Comparison of ENCODE assay signal across 10 mouse cellular contexts in genomic region chr6:103558894-103559225, GRCm38 (mm10). TPM values are rescaled to one million over a fixed set of nuclear protein-coding genes. Genes with fewer than 3 reads are reported as not detected.
A peak's percentile ranks its signal among the peaks of the same experiment; 100 is the strongest.
DNase-seq lines count a peak whose midpoint lies in the region; ATAC-seq and TF ChIP-seq lines count a peak whose summit lies in the region.
"Had no signal": no experiment of that assay in that cellular context is flagged by ENCODE, and none has a peak within 500 bp of the region (broad histone marks: within the 10 kb centered on the region; RNA-seq: fewer than 3 reads in every experiment).

No protein-coding gene starts in this region.

- no peaks in the 10 kb centered on the region for H3K27me3 ChIP-seq in lung, postnatal 0 days (replicated peaks; ENCODE audit: insufficient read depth, low read length)
- H3K27me3 ChIP-seq: embryonic facial prominence, embryonic 15.5 days had no signal

- H3K36me3 ChIP-seq in lung, postnatal 0 days (ENCODE audit: insufficient read depth, low read length) = no peaks in the 10 kb centered on the region
- H3K36me3 ChIP-seq: embryonic facial prominence, embryonic 15.5 days had no signal

- TF ChIP-seq EP300 in lung, postnatal 0 days (IDR thresholded peaks at IDR 0.05) = no peak

- no peak for TF ChIP-seq CTCF in lung, postnatal 0 days (IDR thresholded peaks at IDR 0.05)
- no peak for TF ChIP-seq CTCF in lung, adult 2 months (IDR thresholded peaks at IDR 0.05; ENCODE audit: insufficient read depth, low read length)

- WGBS in lung, postnatal 0 days = 48% methylated on average over 3 of the region's 3 CpGs
- WGBS in lung, adult 2 months = 48% methylated on average over 3 of the region's 3 CpGs

- H3K27ac ChIP-seq in lung, postnatal 0 days (ENCODE audit: low read length) = no peak overlapping the region
- H3K27ac ChIP-seq: embryonic facial prominence, embryonic 15.5 days; kidney, postnatal 0 days had no signal

- H3K4me1 ChIP-seq in lung, postnatal 0 days (ENCODE audit: insufficient read depth, low read depth, low read length) = no peaks in the 10 kb centered on the region
- H3K4me1 ChIP-seq in lung, adult 2 months (ENCODE audit: control insufficient read depth, insufficient read depth, low read length) = no peaks in the 10 kb centered on the region
- H3K4me1 ChIP-seq: embryonic facial prominence, embryonic 15.5 days had no signal

- DNase-seq in lung, postnatal 0 days (ENCODE audit: low spot score) = peak; percentile 22
- no peak for DNase-seq in lung, adult 2 months
- DNase-seq in cerebellum, adult 9-11 months = peak; percentile 89
- peak; percentile 33 to 38 for DNase-seq in layer of hippocampus, postnatal 36 days
- DNase-seq in right cerebral cortex, postnatal 36 days (ENCODE audit: low spot score in 2 of 2) = peak; percentile 37 to 47
- no peak for DNase-seq in spleen, adult 12 weeks (ENCODE audit: low spot score)
- DNase-seq in c-Kit-positive CD71-positive TER-119-positive erythroid progenitor cells, embryonic 14.5 days (ENCODE audit: low spot score) = no peak

- ATAC-seq in lung, postnatal 0 days = no peak
- no peak for ATAC-seq in erythroblast, adult 5-6 weeks (replicated peaks; ENCODE audit: low FRiP score, poor library complexity, severe bottlenecking)

- no peak overlapping the region for H3K4me3 ChIP-seq in lung, postnatal 0 days (ENCODE audit: low read depth, low read length)
- H3K4me3 ChIP-seq in lung, adult 2 months (replicated peaks; ENCODE audit: extremely low read depth, low read depth, low read length) = no peak overlapping the region
- H3K4me3 ChIP-seq: embryonic facial prominence, embryonic 15.5 days had no signal

- H3K9me3 ChIP-seq in lung, postnatal 0 days (ENCODE audit: low read length) = no peaks in the 10 kb centered on the region
- H3K9me3 ChIP-seq: embryonic facial prominence, embryonic 15.5 days had no signal

- no peak overlapping the region for H3K9ac ChIP-seq in lung, postnatal 0 days (replicated peaks; ENCODE audit: low read depth)
- H3K9ac ChIP-seq: embryonic facial prominence, embryonic 15.5 days had no signal

- no peak overlapping the region for H3K4me2 ChIP-seq in lung, postnatal 0 days (replicated peaks; ENCODE audit: low read depth, low read length)
- H3K4me2 ChIP-seq: embryonic facial prominence, embryonic 15.5 days had no signal

- no peak for TF ChIP-seq POLR2A in lung, adult 2 months (IDR thresholded peaks at IDR 0.05; ENCODE audit: borderline replicate concordance, extremely low read depth, low read depth, low read length)

RNA-seq across cellular contexts. Expression of gene Chl1, which starts 48.5 kb away (rescaled TPM):
- 0.11 and 0.12 TPM in 2 replicates for polyA plus RNA-seq in lung, postnatal 0 days (2015; fragmentation: Nextera tagmentation; extraction: Ambion mirVana)
- polyA plus RNA-seq in lung, adult 2 months (2012; rRNA removed) = 0.07 and 1.3 TPM in 2 replicates
- 100 to 1,000 TPM; 170 to 181 TPM for total RNA-seq in layer of hippocampus, postnatal 36 days (2021)
- not detected in 2 replicates for total RNA-seq in erythroblast, adult 5-6 weeks (2015; ENCODE audit: low replicate concordance)
- total RNA-seq in erythroblast, adult 5-6 weeks (2017; ENCODE audit: low replicate concordance) = not detected in 2 replicates

Comparison
In these comparisons a context has a peak if more than half of its experiments do, and no peak if none do; other contexts are left out.
1. DNase-seq: peak in lung, postnatal 0 days (single experiment), cerebellum, adult 9-11 months (single experiment), layer of hippocampus, postnatal 36 days (2 of 2) and right cerebral cortex, postnatal 36 days (2 of 2); none in lung, adult 2 months (single experiment), spleen, adult 12 weeks (single experiment) and c-Kit-positive CD71-positive TER-119-positive erythroid progenitor cells, embryonic 14.5 days (single experiment).
2. RNA of gene Chl1, which starts 48.5 kb away (total RNA-seq): 170 to 181 TPM in layer of hippocampus, postnatal 36 days; not detected in erythroblast, adult 5-6 weeks; every median in the first group is over 100 times any median in the second.